Mouse (Mus musculus): ENCODE measurements around the gene Tsfm. TPM values are rescaled to one million over a fixed set of nuclear protein-coding genes. Genes with fewer than 3 reads are reported as not detected.

Gene Tsfm
- 8.8 and 10.2 TPM in 2 replicates for total RNA-seq (2023)

GRCm38 (mm10) chr10:127030336-127031296 is at the start of gene Tsfm:
Gene Tsfm (minus strand): TSS chr10:127030840.

DNA sequence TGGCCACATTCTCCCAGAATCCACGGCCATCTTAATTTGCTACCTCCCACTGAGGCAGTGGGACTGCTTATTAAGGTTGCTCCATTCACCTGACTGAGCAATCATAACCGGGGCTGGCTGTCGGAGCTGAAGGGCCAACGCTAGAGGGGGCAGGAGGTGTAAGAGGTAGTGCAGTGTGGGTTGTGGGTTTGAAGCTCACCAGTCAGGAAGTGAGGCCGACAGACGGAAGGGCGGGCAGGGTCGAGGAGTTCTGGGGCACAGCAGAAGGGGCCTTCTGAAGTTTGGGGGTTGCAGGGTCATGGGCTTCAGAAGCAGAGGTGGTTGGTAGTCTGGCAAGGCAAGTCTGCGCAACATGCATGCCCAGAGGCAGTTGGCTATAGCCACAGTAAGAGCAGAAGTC is 44.4 kb upstream of the Tsfm start, which contains the start of gene Agap2:
Gene Agap2, plus strand, starts transcription at position 205 of the 400 bp plus-strand sequence.

GRCm38 (mm10) chr10:127070190-127071121 is 39.8 kb upstream of the Tsfm start, which contains the start of gene Tspan31:
Gene Tspan31 (minus strand): TSS chr10:127070264.

GRCm38 (mm10) chr10:127063239-127063872 is 32.7 kb upstream of the Tsfm start, which contains the start of gene Cdk4:
Gene Cdk4 (plus strand): TSS chr10:127063534.

DNA sequence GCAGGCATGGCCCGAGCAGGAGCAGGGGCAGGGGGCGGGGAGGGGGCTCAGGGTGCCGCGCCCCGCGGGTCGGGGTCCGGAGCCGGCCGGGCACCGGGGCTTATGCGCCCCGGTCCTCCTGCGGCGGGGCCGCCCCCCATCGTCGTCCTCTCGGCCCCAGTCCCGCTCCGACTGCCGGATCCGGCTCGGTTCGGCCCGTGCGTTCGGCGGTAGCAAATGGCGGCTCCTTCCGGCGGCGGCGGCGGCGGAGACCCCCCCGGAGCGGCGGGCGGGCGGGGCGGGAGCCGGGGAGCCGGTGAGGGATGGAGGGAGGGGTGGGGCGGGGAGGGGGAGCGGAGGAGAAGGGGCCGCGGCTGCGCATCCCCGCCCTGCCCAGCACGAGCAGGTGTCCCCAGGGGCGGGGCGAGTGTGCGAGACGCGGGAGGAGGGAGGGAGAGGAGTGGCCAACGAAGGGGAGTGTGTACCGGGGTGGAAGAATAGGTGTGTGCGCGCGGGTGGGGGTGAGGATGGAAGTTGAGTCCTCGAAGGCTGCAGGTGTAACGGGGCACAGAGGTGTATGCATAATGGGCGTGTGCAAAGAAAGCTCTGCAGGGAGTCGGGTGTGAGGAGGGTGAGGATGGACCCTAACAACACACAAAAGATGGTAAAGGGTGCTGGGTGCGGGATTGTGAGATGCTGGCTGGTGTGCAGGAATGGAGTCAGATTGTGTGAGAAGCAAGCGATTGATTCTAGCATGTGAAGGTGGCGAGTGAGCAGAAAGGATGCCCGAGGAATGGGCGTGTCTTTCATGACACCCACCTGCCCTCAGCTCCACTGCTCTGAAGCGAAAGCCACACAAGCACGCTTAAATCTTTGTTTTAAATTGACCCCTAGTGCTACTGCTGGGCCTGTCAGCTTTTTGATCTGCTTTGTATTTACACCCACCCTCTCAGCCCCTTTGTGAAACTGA is 29.6 kb upstream of the Tsfm start, which contains the start of gene March9:
Gene March9, minus strand, starts transcription at position 217 of the 949 bp plus-strand sequence.

DNA sequence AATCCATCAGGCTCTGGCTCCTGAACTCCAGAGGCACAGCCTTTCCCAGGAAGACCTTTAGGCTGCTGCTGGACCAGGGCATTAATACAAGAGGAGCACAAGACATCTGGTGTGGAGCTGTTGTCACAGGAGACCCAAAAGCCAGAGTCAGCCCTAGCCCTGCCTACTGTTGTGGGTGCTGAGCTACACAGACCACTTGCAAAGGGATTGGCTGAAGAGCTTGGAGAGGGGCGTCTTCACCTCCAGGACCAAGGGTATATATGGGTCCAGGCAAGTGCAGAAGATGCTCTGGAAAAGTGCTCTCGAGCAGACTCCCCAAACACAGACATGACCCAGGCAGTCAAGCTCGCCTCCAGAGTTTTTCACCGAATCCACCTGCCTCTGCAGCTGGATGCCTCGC is 17.3 kb upstream of the Tsfm start, which contains the start of gene Cyp27b1:
Gene Cyp27b1, plus strand, starts transcription at position 297 of the 400 bp plus-strand sequence.

GRCm38 (mm10) chr10:127041274-127041766 is 10.7 kb upstream of the Tsfm start, which contains the start of the genes Mettl1 and Eef1akmt3:
Gene Mettl1 (plus strand): TSS chr10:127041414.
Gene Eef1akmt3 (minus strand): TSS chr10:127041513.

DNA sequence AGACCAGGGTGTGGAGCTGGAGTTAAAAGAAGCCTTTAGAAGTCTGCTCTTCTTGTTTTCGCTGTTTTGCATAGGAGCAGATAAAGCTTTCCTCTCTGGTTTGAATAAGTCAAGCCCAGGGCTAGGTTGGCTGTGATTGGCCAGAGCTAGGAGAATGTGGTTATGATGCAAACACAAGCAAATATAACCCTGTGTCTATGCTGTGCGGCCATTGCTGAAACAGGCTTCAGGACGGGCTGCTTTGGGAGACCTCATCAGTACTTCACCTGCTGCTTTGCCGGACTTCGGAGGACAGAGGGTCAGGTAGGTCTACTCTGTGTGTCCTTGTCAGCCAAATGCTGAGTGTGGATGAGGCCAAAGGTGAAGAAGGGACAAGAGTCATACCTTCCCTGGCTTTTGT is 30.1 kb downstream of the Tsfm start, which contains the start of gene Avil:
Gene Avil, plus strand, starts transcription at position 181 of the 400 bp plus-strand sequence.

GRCm38 (mm10) chr10:126978277-126978994 is 52.2 kb downstream of the Tsfm start, which contains the start of gene Ctdsp2:
Gene Ctdsp2 (plus strand): TSS chr10:126978717.

Other genes starting within 250 kb of the Tsfm start
- gene Atp23, start 129.5 kb downstream of the Tsfm start, total RNA-seq (2023) = 2.1 and 3.3 TPM in 2 replicates
- 110 and 128 TPM in 2 replicates for gene Ctdsp2, start 52.1 kb downstream of the Tsfm start, total RNA-seq (2023)
- 0.19 TPM in 1 of 2 replicates, not detected in the other for gene Avil, start 30.1 kb downstream of the Tsfm start, total RNA-seq (2023)
- 1.9 and 3.1 TPM in 2 replicates for gene Mettl1, start 10.6 kb upstream of the Tsfm start, total RNA-seq (2023)
- gene Eef1akmt3, start 10.7 kb upstream of the Tsfm start, total RNA-seq (2023) = not detected in 2 replicates
- not detected in 2 replicates for gene Cyp27b1, start 17.4 kb upstream of the Tsfm start, total RNA-seq (2023)
- not detected in 2 replicates for gene March9, start 29.3 kb upstream of the Tsfm start, total RNA-seq (2023)
- 64.9 and 82.5 TPM in 2 replicates for gene Cdk4, start 32.7 kb upstream of the Tsfm start, total RNA-seq (2023)
- gene Tspan31, start 39.4 kb upstream of the Tsfm start, total RNA-seq (2023) = 21.0 and 21.9 TPM in 2 replicates
- gene Agap2, start 44.4 kb upstream of the Tsfm start, total RNA-seq (2023) = 48.7 and 56.4 TPM in 2 replicates
- 96.0 and 111 TPM in 2 replicates for gene Os9, start 90.3 kb upstream of the Tsfm start, total RNA-seq (2023)
- 90.5 and 91.7 TPM in 2 replicates for gene B4galnt1, start 134.4 kb upstream of the Tsfm start, total RNA-seq (2023)
- not detected in 2 replicates for gene Slc26a10, start 149.8 kb upstream of the Tsfm start, total RNA-seq (2023)
- not detected in 2 replicates for gene Arhgef25, start 159.2 kb upstream of the Tsfm start, total RNA-seq (2023)
- gene Dtx3, start 164.9 kb upstream of the Tsfm start, total RNA-seq (2023) = 13.5 and 23.8 TPM in 2 replicates
- gene Pip4k2c, start 180.7 kb upstream of the Tsfm start, total RNA-seq (2023) = 34.4 and 42.1 TPM in 2 replicates
- 0.07 and 0.47 TPM in 2 replicates for gene Kif5a, start 232.5 kb upstream of the Tsfm start, total RNA-seq (2023)
- 108 and 131 TPM in 2 replicates for gene Dctn2, start 235.5 kb upstream of the Tsfm start, total RNA-seq (2023)

Measured in neutrophil, adult 65 days (primary cell).